Mouse (Mus musculus): ENCODE results near the gene Prss57. TPM values are rescaled to one million over a fixed set of nuclear protein-coding genes. Genes with fewer than 3 reads are reported as not detected.
"Not testable (repeated sequence)": the region's sequence is repeated elsewhere in the genome, so short reads cannot be mapped to it uniquely, and the experiment has no call there.

The Prss57 gene
- total RNA-seq, 2 experiments from 2014 or later: 0.11 to 0.71 TPM

GRCm38 (mm10) chr10:79762875-79763274 lies 27.9 kb downstream of the Prss57 start:
- no peak for DNase-seq (ENCODE audit: low spot score in 2 of 2)

GRCm38 (mm10) chr10:79760603-79761143 lies 30.1 kb downstream of the Prss57 start:
- no peak for DNase-seq (ENCODE audit: low spot score in 2 of 2)

DNA sequence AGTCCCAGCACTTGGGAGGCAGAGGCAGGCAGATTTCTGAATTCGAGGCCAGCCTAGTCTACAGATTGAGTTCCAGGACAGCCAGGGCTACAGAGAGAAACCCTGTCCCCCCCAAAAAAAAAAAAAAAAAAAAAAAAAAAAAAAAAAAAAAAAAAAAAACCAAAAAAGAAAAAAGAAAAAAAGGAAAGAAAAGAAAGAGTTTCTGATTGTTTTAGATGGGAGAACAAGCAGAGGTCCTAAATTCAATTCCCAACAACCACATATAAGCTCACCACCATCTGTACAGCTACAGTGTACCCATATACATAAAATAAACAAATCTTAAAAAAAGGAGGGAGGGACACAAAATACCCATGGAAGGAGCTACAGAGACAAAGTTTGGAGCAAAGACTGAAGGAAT lies 31.1 kb downstream of the Prss57 start:
- not testable (repeated sequence) for DNase-seq (ENCODE audit: low spot score in 2 of 2)

- DNase-seq (ENCODE audit: low spot score in 2 of 2): no peak
These were observed 34.1 kb downstream of the Prss57 start for GRCm38 (mm10) chr10:79756660-79757059.

- no peak for DNase-seq (ENCODE audit: low spot score in 2 of 2)
These were observed 34.9 kb downstream of the Prss57 start for GRCm38 (mm10) chr10:79755854-79756253.

DNA sequence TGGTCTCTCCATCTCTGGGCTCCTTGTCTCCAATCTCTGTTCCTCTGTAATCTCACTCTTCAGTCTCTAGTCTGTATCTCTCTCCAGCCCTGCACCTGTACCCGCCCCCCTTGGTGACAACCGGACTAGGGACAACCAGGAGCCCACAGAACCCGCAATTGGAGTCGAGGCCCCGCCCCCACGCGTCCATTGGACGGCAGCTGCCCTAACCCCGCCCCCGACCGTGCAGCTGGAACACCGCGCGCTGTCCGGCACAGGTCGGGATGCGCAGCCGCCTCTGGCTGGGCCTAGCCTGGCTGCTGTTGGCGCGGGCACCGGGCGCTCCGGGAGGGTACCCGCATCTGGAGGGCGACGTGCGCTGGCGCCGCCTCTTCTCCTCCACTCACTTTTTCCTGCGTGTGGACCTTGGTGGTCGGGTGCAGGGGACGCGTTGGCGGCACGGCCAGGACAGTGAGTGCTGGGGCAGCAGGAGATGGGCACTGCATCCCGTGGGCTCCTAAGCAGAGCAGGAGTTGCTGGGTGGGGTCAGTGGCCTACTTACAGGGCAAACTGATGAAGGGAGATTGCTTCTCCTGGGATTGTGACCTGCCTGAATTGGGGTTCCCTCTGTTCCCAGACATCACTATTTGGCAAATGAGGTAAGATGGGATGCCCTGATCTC lies 35.8 kb downstream of the Prss57 start, which contains the start of gene Fgf22:
TSS of gene Fgf22 (plus strand) at position 221 of the 661 bp plus-strand sequence.
- DNase-seq (ENCODE audit: low spot score in 2 of 2): peak in 1 of 2 experiments; percentile 50

GRCm38 (mm10) chr10:79748496-79748895 lies 42.3 kb downstream of the Prss57 start:
- DNase-seq (ENCODE audit: low spot score in 2 of 2): no peak

DNA sequence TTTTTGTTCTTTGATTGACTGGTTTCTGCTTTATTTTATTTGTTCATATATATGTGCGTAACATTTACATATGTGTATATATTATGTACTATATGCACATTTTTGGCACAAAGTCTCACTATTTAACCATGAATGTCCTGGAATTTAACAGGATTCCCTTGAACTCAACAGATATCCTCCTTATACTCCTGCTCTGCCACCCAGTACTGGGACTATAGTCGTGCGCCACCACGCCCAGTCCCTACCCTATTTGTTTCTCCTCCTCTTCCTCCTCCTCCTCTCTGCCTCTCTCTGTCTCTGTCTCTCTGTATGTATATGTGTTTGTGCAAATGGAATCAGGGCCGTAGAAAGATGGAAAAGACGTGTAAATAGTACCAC lies 44.0 kb downstream of the Prss57 start:
- DNase-seq (ENCODE audit: low spot score in 2 of 2): no peak

DNA sequence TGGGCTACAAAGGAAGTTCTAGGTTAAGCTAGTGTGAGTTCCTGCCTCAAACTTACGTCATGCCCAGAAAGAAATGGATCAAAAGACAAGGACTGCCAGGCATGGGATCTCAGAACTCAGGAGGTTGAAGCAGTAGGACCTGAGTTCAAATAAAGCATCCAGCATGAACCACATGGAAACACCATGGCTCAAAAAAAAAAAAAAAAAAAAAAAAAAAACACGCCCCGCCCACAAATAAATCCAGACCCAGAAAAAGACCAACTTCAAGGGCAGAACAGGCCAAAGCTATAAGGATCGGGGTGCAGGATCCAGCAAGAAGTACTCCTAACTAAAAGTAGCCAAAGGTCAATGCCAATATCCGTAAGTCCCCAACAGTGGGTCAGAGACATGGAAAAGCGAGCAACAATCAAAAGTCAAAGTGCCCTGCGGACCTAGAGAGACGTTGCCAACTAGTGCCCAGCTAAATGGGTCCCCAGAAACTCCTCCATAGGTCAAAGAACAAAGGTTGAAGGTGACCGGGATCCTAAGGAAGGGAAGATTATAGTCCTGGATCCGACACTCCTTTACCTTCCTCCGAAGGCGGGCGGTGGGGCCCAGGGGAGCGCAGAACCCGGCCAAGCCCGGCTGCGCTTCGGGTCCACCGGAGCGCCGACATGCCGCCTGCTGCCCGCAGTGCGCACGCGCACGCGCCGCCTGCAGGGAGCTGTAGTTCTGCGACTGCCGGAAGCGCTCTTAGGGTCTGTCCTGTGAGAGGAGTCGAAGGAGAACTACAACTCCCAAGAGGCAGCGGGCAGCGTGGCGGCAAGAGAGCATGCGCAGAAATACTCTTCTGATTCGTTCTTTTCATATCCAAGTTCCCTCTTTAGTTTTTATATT lies 44.6 kb downstream of the Prss57 start, which contains the start of gene Polrmt:
TSS of gene Polrmt (minus strand) at position 684 of the 876 bp plus-strand sequence.
- DNase-seq (ENCODE audit: low spot score in 2 of 2): peak; percentile 72 to 87

DNA sequence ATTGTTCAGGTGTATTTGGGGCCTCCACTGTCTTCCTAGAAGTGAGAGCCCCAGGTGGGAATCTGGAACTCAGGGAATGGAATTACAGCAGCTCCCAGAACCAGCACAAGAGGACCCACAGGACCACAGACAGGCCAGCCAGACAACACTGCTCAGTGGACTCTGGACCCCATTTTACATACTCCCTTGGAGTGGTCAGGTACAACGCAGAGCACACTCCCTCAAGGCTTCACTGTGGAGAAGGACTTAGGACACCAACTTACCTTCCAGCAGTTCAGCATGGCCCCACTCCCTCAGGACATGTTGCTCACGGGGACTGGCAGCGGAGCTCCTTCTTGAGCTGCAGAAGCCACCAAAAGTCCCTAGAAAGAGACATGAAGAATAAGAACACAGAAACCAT lies 45.4 kb downstream of the Prss57 start:
- no peak for DNase-seq (ENCODE audit: low spot score in 2 of 2)

- DNase-seq (ENCODE audit: low spot score in 2 of 2): no peak
These were observed 47.0 kb downstream of the Prss57 start for GRCm38 (mm10) chr10:79743650-79744365.

GRCm38 (mm10) chr10:79743161-79743560 lies 47.6 kb downstream of the Prss57 start:
- no peak for DNase-seq (ENCODE audit: low spot score in 2 of 2)

DNA sequence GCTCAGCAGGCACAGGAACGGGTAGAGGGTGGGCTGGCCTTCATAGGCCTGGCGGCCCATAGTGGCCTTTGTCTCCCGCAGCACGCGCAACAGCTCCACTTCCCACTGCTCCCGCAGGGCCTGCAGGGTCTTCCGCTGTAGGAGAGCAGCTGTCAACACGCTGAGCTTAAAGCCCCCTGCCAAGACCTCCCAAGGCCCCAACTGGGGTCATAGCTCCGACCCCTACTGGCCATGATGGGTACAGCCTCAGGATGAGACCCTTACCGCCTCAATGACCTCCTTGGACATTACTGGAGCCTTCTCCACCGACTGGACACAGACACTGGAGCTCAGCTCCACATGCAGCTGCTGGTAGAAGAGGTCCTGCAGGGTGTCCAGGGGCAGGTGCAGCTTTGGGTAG lies 49.9 kb downstream of the Prss57 start:
- DNase-seq (ENCODE audit: low spot score in 2 of 2): no peak

- no peak for DNase-seq (ENCODE audit: low spot score in 2 of 2)
These were observed 51.5 kb downstream of the Prss57 start for GRCm38 (mm10) chr10:79739234-79739633.

DNA sequence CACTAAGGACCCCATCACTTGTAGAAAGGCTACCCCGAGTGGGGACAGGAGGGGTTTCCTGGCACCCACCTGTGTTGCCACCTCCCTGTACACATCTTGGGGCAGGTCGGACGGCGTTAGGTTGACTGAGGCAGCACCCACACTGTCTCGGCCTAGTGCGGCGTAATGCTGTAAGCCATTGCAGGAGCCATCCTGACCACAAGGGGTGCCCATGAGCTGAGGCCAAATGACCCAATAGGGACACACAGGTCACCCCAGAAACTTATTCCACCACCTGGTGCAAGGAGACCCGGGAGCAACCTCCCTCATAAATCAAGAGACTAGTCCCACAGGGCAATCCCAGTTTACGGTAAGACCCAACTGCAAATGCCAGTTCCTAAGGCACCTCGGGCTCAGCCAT lies 52.5 kb downstream of the Prss57 start:
- DNase-seq (ENCODE audit: low spot score in 2 of 2): no peak

GRCm38 (mm10) chr10:79736706-79737105 lies 54.1 kb downstream of the Prss57 start:
- DNase-seq (ENCODE audit: low spot score in 2 of 2): no peak

- DNase-seq (ENCODE audit: low spot score in 2 of 2): no peak
These were observed 55.4 kb downstream of the Prss57 start for GRCm38 (mm10) chr10:79735361-79735760.

GRCm38 (mm10) chr10:79733847-79734246 lies 56.9 kb downstream of the Prss57 start:
- DNase-seq (ENCODE audit: low spot score in 2 of 2): no peak

GRCm38 (mm10) chr10:79732500-79732899 lies 58.3 kb downstream of the Prss57 start:
- DNase-seq (ENCODE audit: low spot score in 2 of 2): no peak
